Mouse (Mus musculus): ENCODE data around the gene Speer4d.
"Not testable (repeated sequence)": the region's sequence is repeated elsewhere in the genome, so short reads cannot be mapped to it uniquely, and the experiment has no call there.

The Speer4d gene

GRCm38 (mm10) chr5:15670789-15671188 is 51.9 kb downstream of the Speer4d start:
- DNase-seq (ENCODE audit: low spot score in 2 of 2): not testable (repeated sequence)
